Mouse (Mus musculus) C2C12 (cell line): ENCODE data around the gene D13Ertd608e.

ENCODE experiments used
- CTCF ChIP-seq: IDR thresholded peaks from one replicate; pipeline ENCODE4 v1.5.1; 2011; ENCODE audit not compliant: control insufficient read depth, insufficient read depth, insufficient read length
- FOSL1 ChIP-seq: IDR thresholded peaks from one replicate; pipeline ENCODE4 v1.8.0; 2011; ENCODE audit warnings: mild to moderate bottlenecking, low read length; ENCODE audit not compliant: poor library complexity, insufficient read depth, severe bottlenecking
- MYOD1 ChIP-seq: IDR thresholded peaks from one replicate; pipeline ENCODE4 v1.6.1; 2011; ENCODE audit warnings: low read depth; ENCODE audit not compliant: control insufficient read depth, insufficient read length
- MYOG ChIP-seq: IDR thresholded peaks from one replicate; pipeline ENCODE4 v1.6.1; 2011; ENCODE audit not compliant: control insufficient read depth, insufficient read length; ENCODE audit errors: extremely low read depth
- USF1 ChIP-seq: IDR thresholded peaks from one replicate; pipeline ENCODE4 v1.6.1; 2011; ENCODE audit warnings: low read depth, mild to moderate bottlenecking, control low read depth, moderate library complexity

- TF ChIP-seq CTCF (no peak), MYOG (no peak), MYOD1 (no peak), USF1 (no peak), FOSL1 (no peak)
Measured at GRCm38 (mm10) chr13:119816798-119817197, 19.0 kb upstream of the D13Ertd608e start.
